Comparison of ENCODE assay signal across 18 mouse cellular contexts in genomic region chr14:78008019-78008418, GRCm38 (mm10).
DNase-seq lines count a peak whose midpoint lies in the region; ATAC-seq and TF ChIP-seq lines count a peak whose summit lies in the region.
"Had no signal": no experiment of that assay in that cellular context is flagged by ENCODE, and none has a peak within 500 bp of the region (broad histone marks: within the 10 kb centered on the region; RNA-seq: fewer than 3 reads in every experiment).

No protein-coding gene starts in this region.

- H3K27ac ChIP-seq in lung, embryonic 14.5 days (ENCODE audit: low read depth) = no peak overlapping the region
- H3K27ac ChIP-seq in embryonic facial prominence, embryonic 10.5 days (replicated peaks) = no peak overlapping the region
- H3K27ac ChIP-seq in neural tube, embryonic 14.5 days (ENCODE audit: low read depth, low read length) = no peak overlapping the region
- H3K27ac ChIP-seq: layer of hippocampus, adult 2 months; limb, embryonic 12.5 days; liver, embryonic 14.5 days; midbrain, embryonic 10.5 days had no signal

- TF ChIP-seq CTCF in lung, embryonic 14.5 days (IDR thresholded peaks at IDR 0.05; ENCODE audit: low read depth) = no peak
- no peak for TF ChIP-seq CTCF in lung, adult 2 months (IDR thresholded peaks at IDR 0.05; ENCODE audit: insufficient read depth, low read length)

- H3K4me3 ChIP-seq in lung, embryonic 14.5 days (ENCODE audit: low read depth, low read length) = no peak overlapping the region
- no peak overlapping the region for H3K4me3 ChIP-seq in embryonic facial prominence, embryonic 10.5 days
- H3K4me3 ChIP-seq in neural tube, embryonic 14.5 days (ENCODE audit: low read depth, low read length) = no peak overlapping the region
- H3K4me3 ChIP-seq in lung, adult 2 months (replicated peaks; ENCODE audit: extremely low read depth, low read depth, low read length) = no peak overlapping the region
- H3K4me3 ChIP-seq: layer of hippocampus, adult 2 months; limb, embryonic 12.5 days; midbrain, embryonic 10.5 days; myocyte had no signal

- no peaks in the 10 kb centered on the region for H3K4me1 ChIP-seq in lung, embryonic 14.5 days (ENCODE audit: insufficient read depth)
- peaks cover 3% of the 10 kb centered on the region; the same call in 1 of the 2 replicates for H3K4me1 ChIP-seq in embryonic facial prominence, embryonic 10.5 days
- H3K4me1 ChIP-seq in neural tube, embryonic 14.5 days (ENCODE audit: control insufficient read depth, insufficient read depth, low read length) = 0 out of 2 replicates have a peak, but pooled peaks cover 2% of the 10 kb centered on the region
- no peaks in the 10 kb centered on the region for H3K4me1 ChIP-seq in lung, adult 2 months (ENCODE audit: control insufficient read depth, insufficient read depth, low read length)

- peak; percentile 34 to 57 for DNase-seq in cerebellum, postnatal 25 days
- no peak for DNase-seq in cerebellum, adult 11 months
- peak; percentile 51 for DNase-seq in lung, embryonic 14.5 days
- DNase-seq in lung, postnatal 10 days = no peak
- peak; percentile 12 for DNase-seq in embryonic facial prominence, embryonic 10.5 days (ENCODE audit: low spot score)
- DNase-seq in gastrocnemius, postnatal 10 days = no peak
- no peak for DNase-seq in lung, adult 2 months
- DNase-seq: adrenal gland, postnatal 14 days; gastrocnemius, postnatal 14 days; kidney, adult 18-20 months; kidney, postnatal 10 days; thymus, postnatal 14 days had no signal

- ATAC-seq in lung, embryonic 14.5 days (ENCODE audit: insufficient read depth) = no peak
- ATAC-seq in neural tube, embryonic 14.5 days (ENCODE audit: low read depth) = peak; percentile 60; the same call in 1 of the 2 replicates

- no peaks in the 10 kb centered on the region for H3K9me3 ChIP-seq in lung, embryonic 14.5 days (ENCODE audit: low read depth, low read length)
- H3K9me3 ChIP-seq in embryonic facial prominence, embryonic 10.5 days = no peaks in the 10 kb centered on the region
- no peaks in the 10 kb centered on the region for H3K9me3 ChIP-seq in neural tube, embryonic 14.5 days (ENCODE audit: control insufficient read depth, low read length)
- H3K9me3 ChIP-seq: limb, embryonic 12.5 days; midbrain, embryonic 10.5 days had no signal

- H3K27me3 ChIP-seq in lung, embryonic 14.5 days (ENCODE audit: insufficient read depth, low read length) = no peaks in the 10 kb centered on the region; the same call in 1 of the 2 replicates
- no peaks in the 10 kb centered on the region for H3K27me3 ChIP-seq in embryonic facial prominence, embryonic 10.5 days (replicated peaks; ENCODE audit: low read depth, poor library complexity, severe bottlenecking)
- H3K27me3 ChIP-seq in neural tube, embryonic 14.5 days (ENCODE audit: control insufficient read depth, insufficient read depth, low read length) = no peaks in the 10 kb centered on the region

- no peak for TF ChIP-seq POLR2A in lung, adult 2 months (IDR thresholded peaks at IDR 0.05; ENCODE audit: borderline replicate concordance, extremely low read depth, low read depth, low read length)

- 14% methylated on average over 6 of the region's 6 CpGs for WGBS in lung, embryonic 14.5 days
- 31% methylated on average over 6 of the region's 6 CpGs for WGBS in embryonic facial prominence, embryonic 10.5 days
- 8% methylated on average over 6 of the region's 6 CpGs for WGBS in neural tube, embryonic 14.5 days
- 34% methylated on average over 6 of the region's 6 CpGs for WGBS in lung, adult 2 months

- no peak overlapping the region for H3K4me2 ChIP-seq in lung, embryonic 14.5 days
- no peak overlapping the region for H3K4me2 ChIP-seq in neural tube, embryonic 14.5 days (ENCODE audit: low read depth, low read length)
- H3K4me2 ChIP-seq: limb, embryonic 12.5 days had no signal

- no peaks in the 10 kb centered on the region for H3K36me3 ChIP-seq in lung, embryonic 14.5 days (ENCODE audit: insufficient read depth)
- no peaks in the 10 kb centered on the region for H3K36me3 ChIP-seq in embryonic facial prominence, embryonic 10.5 days (replicated peaks)
- no peaks in the 10 kb centered on the region for H3K36me3 ChIP-seq in neural tube, embryonic 14.5 days (ENCODE audit: control insufficient read depth, insufficient read depth, low read length)
- H3K36me3 ChIP-seq: limb, embryonic 12.5 days; midbrain, embryonic 10.5 days had no signal

- H3K9ac ChIP-seq in lung, embryonic 14.5 days = no peak overlapping the region
- H3K9ac ChIP-seq in neural tube, embryonic 14.5 days (replicated peaks; ENCODE audit: low read depth, low read length) = no peak overlapping the region
- H3K9ac ChIP-seq: limb, embryonic 12.5 days; liver, embryonic 14.5 days had no signal

Comparison
In these comparisons a context has a peak if more than half of its experiments do, and no peak if none do; other contexts are left out.
1. DNase-seq: peak in cerebellum, postnatal 25 days (2 of 2), lung, embryonic 14.5 days (single experiment) and embryonic facial prominence, embryonic 10.5 days (single experiment); none in cerebellum, adult 11 months (single experiment), lung, postnatal 10 days (single experiment), gastrocnemius, postnatal 10 days (single experiment) and lung, adult 2 months (single experiment).